Mouse (Mus musculus) heart, postnatal 0 days (tissue): ENCODE measurements around the gene Tgm1. TPM values are rescaled to one million over a fixed set of nuclear protein-coding genes. Genes with fewer than 3 reads are reported as not detected.

Experiments used
- ATAC-seq: fragments of 200-750 bp; cut with Nextera tagmentation; 2 replicates; pipeline ENCODE4 v1.8.0; 2017; ENCODE audit warnings: low read depth, moderate number of reproducible peaks, moderate library complexity; ENCODE audit not compliant: insufficient read depth
- DNase-seq: peaks from one replicate; pipeline ENCODE4 v3.0.0-alpha.2; 2016; ENCODE audit warnings: low spot score
- H3K27ac ChIP-seq: fragments of 300-500 bp; sonication (generic); 2 replicates; pipeline ENCODE4 v1.5.1; 2014; ENCODE audit warnings: low read depth, mild to moderate bottlenecking
- H3K27me3 ChIP-seq: fragments of 300-500 bp; sonication (generic); 2 replicates; pipeline ENCODE4 v1.6.1; 2014; ENCODE audit warnings: low read length, mixed read lengths; ENCODE audit not compliant: control insufficient read depth, insufficient read depth
- H3K36me3 ChIP-seq: fragments of 300-500 bp; sonication (generic); replicated peaks from 2 replicates; pipeline ENCODE4 v1.6.1; 2014; ENCODE audit warnings: low read length, mixed read lengths; ENCODE audit not compliant: control insufficient read depth, insufficient read depth
- H3K4me1 ChIP-seq: fragments of 300-500 bp; sonication (generic); 2 replicates; pipeline ENCODE4 v1.6.1; 2014; ENCODE audit warnings: antibody characterized with exemption; ENCODE audit not compliant: control insufficient read depth, insufficient read depth
- H3K4me2 ChIP-seq: fragments of 300-500 bp; sonication (generic); 2 replicates; pipeline ENCODE4 v1.6.1; 2014; ENCODE audit warnings: low read depth, mild to moderate bottlenecking, low read length, moderate library complexity
- H3K4me3 ChIP-seq: fragments of 300-500 bp; sonication (generic); 2 replicates; pipeline ENCODE4 v1.5.1; 2014; ENCODE audit warnings: low read depth, low read length
- H3K9ac ChIP-seq: fragments of 300-500 bp; sonication (generic); replicated peaks from 2 replicates; pipeline ENCODE4 v1.6.1; 2014; ENCODE audit warnings: low read depth, low read length, mixed read lengths
- H3K9me3 ChIP-seq: fragments of 300-500 bp; sonication (generic); replicated peaks from 2 replicates; pipeline ENCODE4 v1.6.1; 2016; ENCODE audit warnings: low read length; ENCODE audit not compliant: control insufficient read depth
- CTCF ChIP-seq: IDR thresholded peaks from 2 replicates; pipeline ENCODE4 v1.5.1; 2016; ENCODE audit warnings: antibody characterized with exemption, control low read depth, low read depth
- EP300 ChIP-seq: IDR thresholded peaks from 2 replicates; pipeline ENCODE4 v1.6.1; 2016; ENCODE audit warnings: antibody characterized with exemption, low read depth
- WGBS: fragments of 180-500 bp; shearing (Covaris S2); extraction: QIAGEN DNeasy Blood & Tissue Kit; methylation state at CpG from one replicate; pipeline ENCODE4 v1.1.7; 2014; 5-methylcytosine and 5-hydroxymethylcytosine counted together
- polyA plus RNA-seq: library from polyadenylated mRNA; unstranded; fragments of >200 nt; fragmentation: Nextera tagmentation; extraction: Ambion mirVana; gene quantifications from 2 replicates; pipeline ENCODE4 v1.2.1, GENCODE M21; 2015
- total RNA-seq: library from RNA; depleted of rRNA; stranded (reverse); fragments of >200 nt; gene quantifications from 2 replicates; pipeline ENCODE4 v1.2.3, GENCODE M21; 2014; ENCODE audit warnings: low replicate concordance

Gene Tgm1
- total and polyA plus RNA-seq, 2 experiments from 2014 or later = 0.27 to 1.3 TPM

GRCm38 (mm10) chr14:55730531-55731032 is 16.9 kb upstream of the Tgm1 start:
- 71% methylated on average over 7 of the region's 7 CpGs for WGBS
- Histone ChIP-seq H3K9me3 (no peaks in the 10 kb centered on the region), H3K4me1 (no peaks in the 10 kb centered on the region), H3K27ac (no peak overlapping the region), H3K4me2 (no peak overlapping the region), H3K36me3 (no peaks in the 10 kb centered on the region), H3K9ac (no peak overlapping the region), H3K27me3 (no peaks in the 10 kb centered on the region), H3K4me3 (no peak overlapping the region)
- no peak for DNase-seq
- ATAC-seq = no peak
- no peak for TF ChIP-seq EP300
- TF ChIP-seq CTCF = no peak

GRCm38 (mm10) chr14:55730116-55730515 is 16.4 kb upstream of the Tgm1 start:
- Histone ChIP-seq H3K27me3 (no peaks in the 10 kb centered on the region), H3K4me2 (no peak overlapping the region), H3K4me1 (no peaks in the 10 kb centered on the region), H3K9ac (no peak overlapping the region), H3K36me3 (no peaks in the 10 kb centered on the region), H3K27ac (no peak overlapping the region), H3K4me3 (no peak overlapping the region), H3K9me3 (no peaks in the 10 kb centered on the region)
- no peak for ATAC-seq
- TF ChIP-seq EP300 = no peak
- TF ChIP-seq CTCF = no peak
- no peak for DNase-seq
- WGBS = 69% methylated on average over 7 of the region's 7 CpGs

DNA sequence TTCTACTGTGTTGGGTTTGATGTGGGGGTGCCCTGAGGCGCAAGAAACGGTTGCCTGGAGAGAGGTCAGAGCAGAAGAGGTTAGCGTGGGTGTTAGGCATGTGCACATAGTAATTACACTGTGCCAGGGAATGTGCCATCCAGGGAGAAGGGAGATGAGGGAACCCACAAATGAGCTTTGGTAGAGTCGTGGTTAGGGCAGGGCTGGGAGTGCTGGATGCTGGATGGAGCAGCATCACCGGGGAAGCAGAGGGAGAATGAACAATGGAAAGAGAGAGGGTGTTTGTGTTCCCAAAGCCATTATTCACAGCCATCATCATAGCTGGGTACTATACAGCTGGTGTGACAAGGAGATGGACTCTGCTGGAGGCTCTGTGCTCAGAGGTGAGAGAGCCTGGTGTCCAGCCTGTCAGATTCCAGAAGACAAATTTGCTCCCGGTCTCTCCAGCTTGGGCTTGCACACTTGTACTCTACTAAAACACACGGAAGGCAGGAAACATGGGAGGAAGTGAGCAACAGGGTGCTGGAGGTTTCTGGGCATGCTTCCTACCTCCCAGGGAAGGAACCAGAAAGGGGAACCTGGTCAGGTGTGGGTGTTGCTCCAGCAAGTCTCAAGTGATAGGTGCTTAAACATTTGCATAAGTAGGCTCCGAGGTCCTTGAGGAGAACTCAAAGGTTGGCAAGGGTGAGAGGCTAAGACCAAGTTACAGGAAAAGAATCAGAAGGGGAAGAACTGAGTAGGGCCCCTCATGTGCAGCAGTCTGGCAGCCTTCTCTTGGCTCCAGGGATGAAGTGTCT is 14.4 kb upstream of the Tgm1 start:
- no peak for ATAC-seq
- Histone ChIP-seq H3K36me3 (no peaks in the 10 kb centered on the region), H3K4me3 (no peak overlapping the region), H3K27me3 (no peaks in the 10 kb centered on the region), H3K9ac (no peak overlapping the region), H3K4me2 (no peak overlapping the region), H3K4me1 (no peaks in the 10 kb centered on the region), H3K27ac (no peak overlapping the region), H3K9me3 (no peaks in the 10 kb centered on the region)
- 63% methylated on average over 8 of the region's 8 CpGs for WGBS
- TF ChIP-seq CTCF (no peak), EP300 (no peak)
- DNase-seq = no peak

DNA sequence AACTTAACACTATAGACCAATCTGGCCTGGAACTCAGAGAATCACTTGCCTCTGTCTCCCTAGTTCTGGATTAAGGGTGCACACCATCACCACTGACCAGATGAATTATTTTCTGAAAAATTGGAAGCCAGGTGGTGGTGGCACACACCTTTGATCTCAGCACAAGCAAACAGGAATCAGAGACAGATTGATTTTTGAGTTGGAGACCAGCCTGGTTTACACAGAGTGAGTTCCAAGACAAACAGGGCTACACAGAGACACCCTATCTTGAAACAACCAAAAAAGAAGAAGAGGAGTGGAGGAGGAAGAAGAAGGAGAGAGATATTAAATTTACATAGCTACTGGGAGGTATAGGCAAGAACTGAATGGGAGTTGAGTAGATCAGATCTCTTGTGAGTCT is 12.5 kb upstream of the Tgm1 start:
- no peak overlapping the region for H3K27ac ChIP-seq
- H3K9me3 ChIP-seq = no peaks in the 10 kb centered on the region
- DNase-seq = no peak
- no peak for ATAC-seq
- no peak overlapping the region for H3K4me2 ChIP-seq
- no peaks in the 10 kb centered on the region; the same call in 1 of the 2 replicates for H3K4me1 ChIP-seq
- H3K4me3 ChIP-seq = no peak overlapping the region
- no peaks in the 10 kb centered on the region for H3K27me3 ChIP-seq
- no peaks in the 10 kb centered on the region for H3K36me3 ChIP-seq
- no peak overlapping the region for H3K9ac ChIP-seq
- TF ChIP-seq EP300 (no peak), CTCF (no peak)

GRCm38 (mm10) chr14:55724411-55724871 is 10.7 kb upstream of the Tgm1 start:
- H3K9ac ChIP-seq = no peak overlapping the region
- H3K36me3 ChIP-seq = no peaks in the 10 kb centered on the region
- H3K9me3 ChIP-seq = no peaks in the 10 kb centered on the region
- H3K4me1 ChIP-seq = no peaks in the 10 kb centered on the region; the same call in 1 of the 2 replicates
- H3K27me3 ChIP-seq = no peaks in the 10 kb centered on the region
- no peak overlapping the region for H3K4me3 ChIP-seq
- DNase-seq (peak; percentile 29), ATAC-seq (no peak)
- no peak overlapping the region for H3K4me2 ChIP-seq
- WGBS = 26% methylated on average over 8 of the region's 8 CpGs
- H3K27ac ChIP-seq = 0 out of 2 replicates have a peak overlapping the region, but pooled peaks have one; percentile 11
- TF ChIP-seq CTCF = no peak
- TF ChIP-seq EP300 = no peak
